Mouse (Mus musculus) spleen, adult 2 months (tissue): ENCODE measurements around the gene Mib2. TPM values are rescaled to one million over a fixed set of nuclear protein-coding genes. Genes with fewer than 3 reads are reported as not detected.
A peak's percentile ranks its signal among the peaks of the same experiment; 100 is the strongest.

Experiments used
- DNase-seq, 2 experiments: peaks; one replicate each; pipeline versions ENCODE4 v3.0.0 to v3.0.0-alpha.2; 2012 to 2021; ENCODE audit warnings: low spot score in 2 of 2, low read depth in 1 of 2
- H3K27ac ChIP-seq: fragments of 200-500 bp; 2 replicates; pipeline ENCODE4 v1.5.1; 2012; ENCODE audit warnings: low read length, inconsistent platforms; ENCODE audit not compliant: insufficient read depth
- H3K27me3 ChIP-seq: fragments of 200-500 bp; 2 replicates; pipeline ENCODE4 v1.6.1; 2012; ENCODE audit warnings: mild to moderate bottlenecking, moderate library complexity, low read length, inconsistent platforms; ENCODE audit not compliant: control insufficient read depth, insufficient read depth
- H3K36me3 ChIP-seq: fragments of 200-500 bp; 2 replicates; pipeline ENCODE4 v1.6.1; 2012; ENCODE audit warnings: mild to moderate bottlenecking, low read length, inconsistent platforms; ENCODE audit not compliant: control insufficient read depth, insufficient read depth
- H3K4me1 ChIP-seq: fragments of 200-500 bp; 2 replicates; pipeline ENCODE4 v1.6.1; 2011; ENCODE audit warnings: inconsistent platforms; ENCODE audit not compliant: control insufficient read depth, insufficient read depth, insufficient read length
- H3K4me3 ChIP-seq: fragments of 200-500 bp; 2 replicates; pipeline ENCODE4 v1.5.1; 2011; ENCODE audit warnings: mild to moderate bottlenecking, inconsistent platforms; ENCODE audit not compliant: insufficient read depth, insufficient read length; ENCODE audit errors: extremely low read depth
- CTCF ChIP-seq: fragments of 200-500 bp; IDR thresholded peaks from 2 replicates; pipeline ENCODE4 v1.5.1; 2011; ENCODE audit warnings: mild to moderate bottlenecking, inconsistent platforms; ENCODE audit not compliant: insufficient read depth, insufficient read length, insufficient replicate concordance; ENCODE audit errors: extremely low read depth
- POLR2A ChIP-seq: fragments of 200-500 bp; IDR thresholded peaks from 2 replicates; pipeline ENCODE4 v1.6.1; 2011; ENCODE audit warnings: low read depth, low read length, inconsistent platforms
- WGBS: fragments of 180-500 bp; shearing (Covaris S2); methylation state at CpG from one replicate; pipeline ENCODE4 v1.1.7; 2018; 5-methylcytosine and 5-hydroxymethylcytosine counted together
- polyA plus RNA-seq: library from polyadenylated mRNA; depleted of rRNA; stranded (reverse); fragments of >200 nt; gene quantifications from 2 replicates; pipeline ENCODE4 v1.2.3, GENCODE M21; 2012; rRNA removed

The Mib2 gene
- polyA plus RNA-seq = 56.8 and 67.4 TPM in 2 replicates

DNA sequence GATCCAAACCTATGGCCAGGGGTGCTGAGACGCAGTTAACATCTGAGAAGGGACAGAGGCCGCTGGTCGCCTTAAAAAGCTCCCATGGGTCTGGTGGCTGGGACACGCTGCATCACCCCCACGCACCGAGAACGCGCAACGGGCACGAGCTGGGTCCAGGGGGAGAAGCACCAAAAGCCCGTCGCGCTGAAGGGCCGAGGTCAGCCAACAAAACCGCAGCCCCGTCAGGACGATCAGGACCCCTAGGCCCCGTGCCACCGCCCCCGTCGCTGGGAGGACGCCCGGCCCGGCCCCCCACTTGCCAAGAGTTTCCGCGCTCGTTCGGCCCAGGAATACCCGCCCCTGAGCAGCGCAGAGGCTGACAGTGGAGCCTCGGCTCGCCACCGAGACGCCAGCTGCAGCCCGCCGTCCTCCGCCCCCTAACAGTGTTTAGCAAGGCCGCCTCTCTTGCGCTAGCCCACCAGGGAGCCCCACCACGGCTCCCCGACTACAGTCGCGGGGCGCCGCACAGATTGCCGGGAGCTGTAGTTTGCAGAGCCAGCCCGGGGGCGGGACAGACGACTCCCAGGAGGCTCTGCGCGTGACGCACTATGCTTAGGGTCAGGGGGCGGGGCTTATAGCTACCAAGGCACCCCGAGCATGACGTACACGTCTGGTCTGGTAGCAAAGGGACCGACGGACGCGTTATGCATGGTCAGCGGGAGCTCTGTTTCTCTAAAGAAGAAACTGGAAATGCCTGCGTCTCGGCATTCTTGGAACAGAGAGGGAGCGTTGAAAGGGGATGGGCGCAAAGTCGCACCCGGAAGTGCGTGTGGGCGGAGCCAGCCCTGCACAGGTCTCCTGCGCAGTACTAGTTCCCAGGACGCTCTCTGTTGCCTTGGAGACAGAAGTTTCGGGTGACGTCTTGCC lies at the start of gene Mib2:
Mib2 (minus strand) TSS at position 510 of the 909 bp plus-strand sequence.
- H3K4me1 ChIP-seq = peaks cover 3% of the 10 kb centered on the region; the same call in 1 of the 2 replicates
- under 1% methylated on average over 73 of the region's 73 CpGs for WGBS
- peak within 1 kb of the TSS; percentile 84 for H3K4me3 ChIP-seq
- H3K36me3 ChIP-seq = no peaks in the 10 kb centered on the region
- no peaks in the 10 kb centered on the region for H3K27me3 ChIP-seq
- H3K27ac ChIP-seq = peak within 1 kb of the TSS; percentile 85
- TF ChIP-seq POLR2A (no peak), CTCF (no peak)
- peak; percentile 93 to 95 for DNase-seq

DNA sequence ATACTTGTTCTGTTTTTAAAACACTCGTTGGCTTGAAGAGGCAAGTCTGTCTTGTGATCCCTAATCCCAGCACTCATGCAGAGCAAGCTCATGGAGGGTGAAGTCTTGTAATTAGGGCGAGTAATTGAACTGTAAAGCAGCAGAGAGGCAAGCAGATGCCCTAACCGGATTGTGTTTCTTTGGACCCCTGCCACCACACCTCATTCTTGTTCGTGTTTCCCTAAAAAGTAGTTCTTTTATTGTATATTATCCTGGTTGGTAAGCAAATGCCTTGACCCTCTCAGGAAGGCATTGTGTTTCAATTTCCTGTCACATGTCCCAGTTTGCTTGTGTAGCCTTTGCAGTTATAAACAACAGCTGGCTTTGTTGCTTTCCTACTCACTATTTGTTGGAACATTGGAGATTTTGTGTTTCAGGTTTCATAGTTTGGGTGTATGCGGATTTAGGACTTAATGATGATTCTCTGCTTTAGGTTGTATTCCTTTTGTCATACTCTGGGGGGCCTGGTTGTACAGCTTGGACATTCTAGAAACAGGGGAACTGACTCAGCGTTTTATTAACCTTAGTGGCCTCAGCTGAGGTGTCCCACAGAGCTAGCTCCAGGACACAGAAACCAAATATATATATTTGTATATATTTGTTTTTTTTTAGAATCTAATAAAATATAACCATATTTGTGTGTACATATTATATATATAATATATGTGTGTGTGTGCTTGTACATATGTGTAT lies 41.7 kb upstream of the Mib2 start:
- no peak overlapping the region for H3K27ac ChIP-seq
- peaks cover 4% of the 10 kb centered on the region for H3K4me1 ChIP-seq
- no peak for DNase-seq
- H3K36me3 ChIP-seq = peaks cover 5% of the 10 kb centered on the region
- H3K27me3 ChIP-seq = no peaks in the 10 kb centered on the region
- no peak overlapping the region for H3K4me3 ChIP-seq
- TF ChIP-seq CTCF = no peak
- no peak for TF ChIP-seq POLR2A
- WGBS = 41% methylated on average over 6 of the region's 6 CpGs

DNA sequence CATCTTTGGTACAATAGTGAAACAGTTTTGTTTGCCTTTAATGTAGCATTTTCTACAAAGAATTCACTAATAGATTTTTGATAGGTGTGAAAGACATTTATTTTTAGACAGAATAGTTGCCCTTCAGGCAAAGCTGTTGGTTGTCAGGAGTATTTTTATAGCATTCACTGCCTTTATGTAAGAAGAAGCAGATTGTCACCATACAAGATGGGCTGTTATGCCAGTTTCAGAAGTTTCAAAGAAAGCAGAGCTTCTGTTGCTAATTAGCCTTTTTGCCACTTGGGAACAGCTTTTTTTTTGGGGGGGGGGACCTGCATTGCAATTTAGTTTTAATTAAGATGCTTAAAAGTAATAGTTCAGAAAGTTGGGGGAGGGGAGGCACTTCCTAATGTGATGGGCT lies 40.0 kb upstream of the Mib2 start:
- Histone ChIP-seq H3K4me3 (no peak overlapping the region), H3K27ac (no peak overlapping the region), H3K27me3 (no peaks in the 10 kb centered on the region), H3K4me1 (peaks cover 4% of the 10 kb centered on the region), H3K36me3 (no peaks in the 10 kb centered on the region)
- TF ChIP-seq POLR2A = no peak
- no peak for TF ChIP-seq CTCF
- no peak for DNase-seq

GRCm38 (mm10) chr4:155708582-155708981 lies 39.6 kb upstream of the Mib2 start:
- Histone ChIP-seq H3K4me1 (peaks cover 4% of the 10 kb centered on the region), H3K36me3 (no peaks in the 10 kb centered on the region), H3K4me3 (no peak overlapping the region), H3K27me3 (no peaks in the 10 kb centered on the region), H3K27ac (no peak overlapping the region)
- no peak for TF ChIP-seq CTCF
- no peak for TF ChIP-seq POLR2A
- no peak for DNase-seq
- WGBS = 70% methylated on average over 2 of the region's 2 CpGs

DNA sequence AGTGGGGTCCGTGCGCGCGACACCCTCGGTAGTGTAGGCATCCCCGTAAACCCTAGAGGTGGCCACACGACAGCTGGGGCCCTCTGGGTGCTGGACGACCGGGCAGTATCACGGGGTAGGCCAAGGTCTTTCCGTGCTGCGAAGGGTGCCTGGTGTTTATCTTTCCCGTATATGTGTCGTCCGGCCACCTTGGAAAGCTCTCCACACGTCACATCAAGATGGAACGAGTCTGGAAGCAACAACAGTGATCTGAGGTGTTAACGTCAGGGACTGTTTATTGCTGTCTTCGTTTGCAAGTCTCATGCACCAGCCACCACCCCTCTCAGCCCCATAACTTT lies 36.6 kb upstream of the Mib2 start:
- peak overlapping the region; percentile 96 for H3K4me3 ChIP-seq
- TF ChIP-seq CTCF (no peak), POLR2A (no peak)
- DNase-seq = no peak
- H3K27ac ChIP-seq = peak overlapping the region; percentile 99
- H3K27me3 ChIP-seq = no peaks in the 10 kb centered on the region
- no peaks in the 10 kb centered on the region for H3K36me3 ChIP-seq
- H3K4me1 ChIP-seq = peaks cover 4% of the 10 kb centered on the region
- 0% methylated on average over 19 of the region's 19 CpGs for WGBS

- no peaks in the 10 kb centered on the region for H3K36me3 ChIP-seq
- DNase-seq = peak; percentile 88 to 90
- TF ChIP-seq POLR2A (peak; percentile 43), CTCF (no peak)
- WGBS = under 1% methylated on average over 83 of the region's 83 CpGs
- no peaks in the 10 kb centered on the region for H3K27me3 ChIP-seq
- peak within 1 kb of the TSS; percentile 99 for H3K27ac ChIP-seq
- peak within 1 kb of the TSS; percentile 96 for H3K4me3 ChIP-seq
- peaks cover 4% of the 10 kb centered on the region for H3K4me1 ChIP-seq
These were observed 36.0 kb upstream of the Mib2 start, which contains the start of gene Ssu72 for GRCm38 (mm10) chr4:155704721-155705591. TSS of gene Ssu72 (plus strand) at chr4:155704800.
